Mouse (Mus musculus) olfactory bulb, adult 2 months (tissue): ENCODE data around the gene Fam222a.

Experiments used
- CTCF ChIP-seq: fragments of 200-500 bp; IDR thresholded peaks from 2 replicates; pipeline ENCODE4 v1.5.1; 2012; ENCODE audit warnings: low read depth, mild to moderate bottlenecking, low read length, moderate library complexity; ENCODE audit not compliant: insufficient read depth
- POLR2A ChIP-seq: fragments of 200-500 bp; IDR thresholded peaks from 2 replicates; pipeline ENCODE4 v1.6.1; 2012; ENCODE audit warnings: mild to moderate bottlenecking, low read depth, low read length, moderate library complexity; ENCODE audit not compliant: insufficient read depth

DNA sequence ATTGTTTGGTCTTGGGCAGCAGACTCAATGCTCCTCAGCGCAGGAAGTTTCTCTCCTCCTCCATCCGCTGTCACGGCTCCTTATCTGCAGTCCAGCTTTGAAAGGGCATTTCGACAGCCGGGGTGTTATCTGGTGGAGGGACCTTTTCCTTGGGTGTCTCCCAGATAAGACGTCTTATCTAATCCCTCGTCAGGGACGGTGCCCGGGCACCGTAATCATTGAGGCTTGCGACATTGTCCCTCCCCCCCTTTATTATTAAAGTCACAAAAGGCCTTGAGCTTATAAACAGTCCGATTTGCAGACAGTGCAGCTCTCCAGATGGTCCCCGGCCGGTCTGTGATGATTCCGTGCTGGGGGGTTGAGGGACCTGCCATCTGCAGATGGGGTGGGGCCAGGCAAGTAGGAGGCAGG is 23.3 kb downstream of the Fam222a start:
- TF ChIP-seq CTCF, result no peak
- TF ChIP-seq POLR2A, result no peak
